Mouse (Mus musculus): ENCODE data around the gene Derl3. TPM values are rescaled to one million over a fixed set of nuclear protein-coding genes. Genes with fewer than 3 reads are reported as not detected.

Derl3 gene
- polyA plus RNA-seq, 1 experiment from 2014 or later: 6.8 TPM

DNA sequence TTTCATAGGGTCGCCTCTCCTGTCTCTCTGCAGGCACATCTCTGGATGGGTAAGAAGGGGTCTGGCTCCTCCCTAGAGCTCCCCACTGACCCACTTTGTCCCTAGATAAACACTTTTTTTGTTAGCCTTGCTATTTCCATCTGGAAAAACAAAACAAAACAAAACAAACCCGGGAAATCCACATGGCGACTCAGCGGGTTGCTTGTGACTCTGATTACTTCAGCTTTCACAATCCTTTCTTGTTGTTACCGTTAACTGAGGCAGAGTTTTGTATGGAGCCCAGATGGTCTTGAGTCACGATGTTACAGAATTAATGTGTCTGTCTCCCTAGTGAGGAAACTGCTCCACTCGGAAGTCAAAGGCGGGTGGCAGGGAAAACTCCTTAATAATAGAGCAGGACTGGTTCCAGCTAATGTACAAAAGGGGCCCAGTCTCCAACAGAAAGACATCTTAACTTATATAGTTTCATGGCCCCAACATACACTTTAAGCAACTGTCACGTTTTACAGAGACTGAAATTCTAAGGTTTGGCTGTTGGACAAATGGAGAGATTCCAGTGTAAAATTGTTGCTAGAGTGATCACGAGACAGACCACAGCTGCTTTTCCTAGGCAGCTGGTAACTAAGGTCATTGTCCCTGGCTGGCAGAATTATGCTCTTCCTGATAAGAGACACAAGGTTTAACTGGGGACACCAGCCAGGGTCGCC is 51.0 kb downstream of the Derl3 start:
- Histone ChIP-seq H3K9me3 (ENCODE audit: control insufficient read depth, low read length) (no peaks in the 10 kb centered on the region), H3K27ac (ENCODE audit: low read length) (peak overlapping the region; percentile 49), H3K27me3 (replicated peaks; ENCODE audit: control insufficient read depth, insufficient read depth, low read length) (no peaks in the 10 kb centered on the region), H3K4me2 (ENCODE audit: low read depth, low read length) (no peak overlapping the region), H3K36me3 (ENCODE audit: control insufficient read depth, insufficient read depth, low read length) (no peaks in the 10 kb centered on the region), H3K9ac (ENCODE audit: low read depth, low read length) (no peak overlapping the region), H3K4me3 (ENCODE audit: low read length) (no peak overlapping the region), H3K4me1 (ENCODE audit: control insufficient read depth, insufficient read depth, low read length) (peaks cover 3% of the 10 kb centered on the region; the same call in 1 of the 2 replicates)
- ATAC-seq: 0 out of 2 replicates have a peak, but pooled peaks have one; percentile 27
- WGBS: 33% methylated on average over 11 of the region's 11 CpGs

- Histone ChIP-seq H3K4me1 (ENCODE audit: control insufficient read depth, insufficient read depth, low read length) (peaks cover 3% of the 10 kb centered on the region; the same call in 1 of the 2 replicates), H3K4me2 (ENCODE audit: low read depth, low read length) (no peak overlapping the region), H3K9me3 (ENCODE audit: control insufficient read depth, low read length) (no peaks in the 10 kb centered on the region), H3K9ac (ENCODE audit: low read depth, low read length) (no peak overlapping the region), H3K27ac (ENCODE audit: low read length) (no peak overlapping the region), H3K4me3 (ENCODE audit: low read length) (no peak overlapping the region), H3K36me3 (ENCODE audit: control insufficient read depth, insufficient read depth, low read length) (no peaks in the 10 kb centered on the region), H3K27me3 (replicated peaks; ENCODE audit: control insufficient read depth, insufficient read depth, low read length) (no peaks in the 10 kb centered on the region)
- WGBS: 95% methylated on average over 7 of the region's 7 CpGs
- ATAC-seq: no peak
These were observed 52.0 kb downstream of the Derl3 start for GRCm38 (mm10) chr10:75945213-75945612.

Other genes starting within 250 kb of the Derl3 start
- gene Susd2, start 249.4 kb upstream of the Derl3 start, polyA plus RNA-seq (2015; fragmentation: Nextera tagmentation; extraction: Ambion mirVana): 19.1 and 23.3 TPM in 2 replicates
- gene Cabin1, start 129.1 kb upstream of the Derl3 start, polyA plus RNA-seq (2015; fragmentation: Nextera tagmentation; extraction: Ambion mirVana): 26.4 and 27.1 TPM in 2 replicates
- gene Ddt, start 120.0 kb upstream of the Derl3 start, polyA plus RNA-seq (2015; fragmentation: Nextera tagmentation; extraction: Ambion mirVana): 82.0 and 92.1 TPM in 2 replicates
- not detected in 2 replicates for gene Gm20441, start 112.5 kb upstream of the Derl3 start, polyA plus RNA-seq (2015; fragmentation: Nextera tagmentation; extraction: Ambion mirVana)
- gene Gstt3, start 112.0 kb upstream of the Derl3 start, polyA plus RNA-seq (2015; fragmentation: Nextera tagmentation; extraction: Ambion mirVana): 49.1 and 53.1 TPM in 2 replicates
- 16.4 and 19.2 TPM in 2 replicates for gene Gstt1, start 94.8 kb upstream of the Derl3 start, polyA plus RNA-seq (2015; fragmentation: Nextera tagmentation; extraction: Ambion mirVana)
- gene Gstt4, start 70.9 kb upstream of the Derl3 start, polyA plus RNA-seq (2015; fragmentation: Nextera tagmentation; extraction: Ambion mirVana): not detected in 2 replicates
- 78.3 and 83.7 TPM in 2 replicates for gene Gstt2, start 56.0 kb upstream of the Derl3 start, polyA plus RNA-seq (2015; fragmentation: Nextera tagmentation; extraction: Ambion mirVana)
- 1,982 and 2,201 TPM in 2 replicates for gene Mif, start 33.2 kb upstream of the Derl3 start, polyA plus RNA-seq (2015; fragmentation: Nextera tagmentation; extraction: Ambion mirVana)
- 149 and 171 TPM in 2 replicates for gene Smarcb1, start 28.2 kb downstream of the Derl3 start, polyA plus RNA-seq (2015; fragmentation: Nextera tagmentation; extraction: Ambion mirVana)
- 252 and 271 TPM in 2 replicates for gene Chchd10, start 39.7 kb downstream of the Derl3 start, polyA plus RNA-seq (2015; fragmentation: Nextera tagmentation; extraction: Ambion mirVana)
- gene Mmp11, start 43.1 kb downstream of the Derl3 start, polyA plus RNA-seq (2015; fragmentation: Nextera tagmentation; extraction: Ambion mirVana): 23.5 and 25.4 TPM in 2 replicates
- 0.29 and 0.51 TPM in 2 replicates for gene Gm867, start 47.3 kb downstream of the Derl3 start, polyA plus RNA-seq (2015; fragmentation: Nextera tagmentation; extraction: Ambion mirVana)
- 0.68 TPM in 1 of 2 replicates, not detected in the other for gene Vpreb3, start 49.6 kb downstream of the Derl3 start, polyA plus RNA-seq (2015; fragmentation: Nextera tagmentation; extraction: Ambion mirVana)
- gene Gm5134, start 61.1 kb downstream of the Derl3 start, polyA plus RNA-seq (2015; fragmentation: Nextera tagmentation; extraction: Ambion mirVana): not detected in 2 replicates
- 16.4 and 16.6 TPM in 2 replicates for gene Zfp280b, start 139.2 kb downstream of the Derl3 start, polyA plus RNA-seq (2015; fragmentation: Nextera tagmentation; extraction: Ambion mirVana)
- 0.73 and 1.4 TPM in 2 replicates for gene Slc5a4b, start 217.5 kb downstream of the Derl3 start, polyA plus RNA-seq (2015; fragmentation: Nextera tagmentation; extraction: Ambion mirVana)